Mouse (Mus musculus) forebrain, embryonic 15.5 days (tissue): ENCODE data around the gene Actc1. TPM values are rescaled to one million over a fixed set of nuclear protein-coding genes. Genes with fewer than 3 reads are reported as not detected.

ENCODE experiments used
- ATAC-seq: fragments of 200-750 bp; cut with Nextera tagmentation; replicated peaks from 2 replicates; pipeline ENCODE4 v1.8.0; 2017; ENCODE audit warnings: mild to moderate bottlenecking, moderate TSS enrichment, moderate library complexity
- H3K27ac ChIP-seq: fragments of 300-500 bp; sonication (generic); replicated peaks from 2 replicates; pipeline ENCODE4 v1.5.1; 2015; ENCODE audit warnings: mild to moderate bottlenecking, inconsistent platforms
- H3K27me3 ChIP-seq: fragments of 300-500 bp; sonication (generic); 2 replicates; pipeline ENCODE4 v1.6.1; 2015; ENCODE audit warnings: inconsistent platforms
- H3K36me3 ChIP-seq: fragments of 300-500 bp; sonication (generic); 2 replicates; pipeline ENCODE4 v1.6.1; 2015; ENCODE audit warnings: mild to moderate bottlenecking, inconsistent platforms
- H3K4me1 ChIP-seq: fragments of 300-500 bp; sonication (generic); 2 replicates; pipeline ENCODE4 v1.6.1; 2015; ENCODE audit warnings: inconsistent platforms
- H3K4me2 ChIP-seq: fragments of 300-500 bp; sonication (generic); replicated peaks from 2 replicates; pipeline ENCODE4 v1.6.1; 2015; ENCODE audit warnings: mild to moderate bottlenecking, inconsistent platforms
- H3K4me3 ChIP-seq: fragments of 300-500 bp; sonication (generic); 2 replicates; pipeline ENCODE4 v1.5.1; 2015; ENCODE audit warnings: mild to moderate bottlenecking, inconsistent platforms
- H3K9ac ChIP-seq: fragments of 300-500 bp; sonication (generic); replicated peaks from 2 replicates; pipeline ENCODE4 v1.6.1; 2015; ENCODE audit warnings: mild to moderate bottlenecking, inconsistent platforms
- H3K9me3 ChIP-seq: fragments of 300-500 bp; sonication (generic); 2 replicates; pipeline ENCODE4 v1.6.1; 2016; ENCODE audit warnings: inconsistent platforms
- WGBS: fragments of 180-500 bp; shearing (Covaris S2); methylation state at CpG from one replicate; pipeline ENCODE4 v1.1.7; 2015; ENCODE audit warnings: mixed read lengths; 5-methylcytosine and 5-hydroxymethylcytosine counted together
- polyA plus RNA-seq: library from polyadenylated mRNA; unstranded; fragments of >200 nt; fragmentation: Nextera tagmentation; extraction: Ambion mirVana; gene quantifications from 2 replicates; pipeline ENCODE4 v1.2.1, GENCODE M21; 2015

The Actc1 gene
- polyA plus RNA-seq, 1 experiment from 2014 or later, result 2.4 TPM

GRCm38 (mm10) chr2:114071876-114072275, 18.5 kb upstream of the Actc1 start:
- no peaks in the 10 kb centered on the region for H3K9me3 ChIP-seq
- H3K27ac ChIP-seq, result no peak overlapping the region
- no peak for ATAC-seq
- no peak overlapping the region for H3K4me3 ChIP-seq
- no peaks in the 10 kb centered on the region for H3K27me3 ChIP-seq
- H3K36me3 ChIP-seq, result no peaks in the 10 kb centered on the region
- H3K4me1 ChIP-seq, result no peaks in the 10 kb centered on the region
- no peak overlapping the region for H3K4me2 ChIP-seq
- H3K9ac ChIP-seq, result no peak overlapping the region
- 88% methylated on average over 2 of the region's 2 CpGs for WGBS

- Histone ChIP-seq H3K9me3 (no peaks in the 10 kb centered on the region), H3K36me3 (no peaks in the 10 kb centered on the region), H3K9ac (no peak overlapping the region), H3K4me1 (no peaks in the 10 kb centered on the region), H3K27me3 (no peaks in the 10 kb centered on the region), H3K27ac (no peak overlapping the region), H3K4me3 (no peak overlapping the region), H3K4me2 (no peak overlapping the region)
- WGBS, result 90% methylated on average over 3 of the region's 3 CpGs
- no peak for ATAC-seq
These were observed 12.9 kb upstream of the Actc1 start for GRCm38 (mm10) chr2:114066226-114066625.

- ATAC-seq, result no peak
- Histone ChIP-seq H3K27ac (no peak overlapping the region), H3K36me3 (no peaks in the 10 kb centered on the region), H3K9ac (no peak overlapping the region), H3K27me3 (no peaks in the 10 kb centered on the region), H3K4me2 (no peak overlapping the region), H3K4me3 (no peak overlapping the region), H3K9me3 (no peaks in the 10 kb centered on the region), H3K4me1 (no peaks in the 10 kb centered on the region)
- 76% methylated on average over 2 of the region's 2 CpGs for WGBS
These were observed 10.7 kb upstream of the Actc1 start for GRCm38 (mm10) chr2:114064004-114064403.

GRCm38 (mm10) chr2:114060071-114060591, 6.8 kb upstream of the Actc1 start:
- Histone ChIP-seq H3K9me3 (no peaks in the 10 kb centered on the region), H3K36me3 (no peaks in the 10 kb centered on the region), H3K4me2 (no peak overlapping the region), H3K27me3 (no peaks in the 10 kb centered on the region), H3K4me3 (no peak overlapping the region), H3K4me1 (0 out of 2 replicates have a peak, but pooled peaks cover 5% of the 10 kb centered on the region), H3K27ac (no peak overlapping the region), H3K9ac (no peak overlapping the region)
- ATAC-seq, result no peak
- 52% methylated on average over 6 of the region's 6 CpGs for WGBS

- WGBS, result 81% methylated on average over 1 of the region's 1 CpGs
- Histone ChIP-seq H3K27me3 (no peaks in the 10 kb centered on the region), H3K9me3 (no peaks in the 10 kb centered on the region), H3K4me2 (no peak overlapping the region), H3K9ac (no peak overlapping the region), H3K4me1 (0 out of 2 replicates have a peak, but pooled peaks cover 5% of the 10 kb centered on the region), H3K27ac (no peak overlapping the region), H3K4me3 (no peak overlapping the region), H3K36me3 (no peaks in the 10 kb centered on the region)
- no peak for ATAC-seq
These were observed 6.3 kb upstream of the Actc1 start for GRCm38 (mm10) chr2:114059608-114060007.

- no peak overlapping the region for H3K4me3 ChIP-seq
- no peaks in the 10 kb centered on the region for H3K9me3 ChIP-seq
- no peak overlapping the region for H3K27ac ChIP-seq
- WGBS, result 94% methylated on average over 10 of the region's 10 CpGs
- no peak for ATAC-seq
- H3K4me2 ChIP-seq, result no peak overlapping the region
- 0 out of 2 replicates have a peak, but pooled peaks cover 5% of the 10 kb centered on the region for H3K4me1 ChIP-seq
- H3K9ac ChIP-seq, result no peak overlapping the region
- no peaks in the 10 kb centered on the region for H3K27me3 ChIP-seq
- H3K36me3 ChIP-seq, result no peaks in the 10 kb centered on the region
These were observed 5.0 kb upstream of the Actc1 start for GRCm38 (mm10) chr2:114058226-114058796.

GRCm38 (mm10) chr2:114057303-114057853, 4.0 kb upstream of the Actc1 start:
- Histone ChIP-seq H3K36me3 (no peaks in the 10 kb centered on the region), H3K27me3 (no peaks in the 10 kb centered on the region), H3K4me1 (0 out of 2 replicates have a peak, but pooled peaks cover 5% of the 10 kb centered on the region), H3K4me3 (no peak overlapping the region), H3K9ac (no peak overlapping the region), H3K27ac (no peak overlapping the region), H3K4me2 (no peak overlapping the region), H3K9me3 (no peaks in the 10 kb centered on the region)
- WGBS, result 22% methylated on average over 10 of the region's 10 CpGs
- ATAC-seq, result peak; percentile 60

- 87% methylated on average over 4 of the region's 4 CpGs for WGBS
- H3K9ac ChIP-seq, result no peak overlapping the region
- no peak overlapping the region for H3K27ac ChIP-seq
- no peaks in the 10 kb centered on the region for H3K9me3 ChIP-seq
- 0 out of 2 replicates have a peak, but pooled peaks cover 5% of the 10 kb centered on the region for H3K4me1 ChIP-seq
- no peak overlapping the region for H3K4me2 ChIP-seq
- H3K4me3 ChIP-seq, result no peak overlapping the region
- ATAC-seq, result no peak
- H3K27me3 ChIP-seq, result no peaks in the 10 kb centered on the region
- H3K36me3 ChIP-seq, result no peaks in the 10 kb centered on the region
These were observed 781 bp upstream of the Actc1 start for GRCm38 (mm10) chr2:114054129-114054528.

GRCm38 (mm10) chr2:114051871-114052241, 1.5 kb downstream of the Actc1 start:
- no peak overlapping the region for H3K27ac ChIP-seq
- WGBS, result 89% methylated on average over 14 of the region's 14 CpGs
- H3K9me3 ChIP-seq, result no peaks in the 10 kb centered on the region
- no peaks in the 10 kb centered on the region for H3K36me3 ChIP-seq
- H3K4me2 ChIP-seq, result no peak overlapping the region
- H3K4me1 ChIP-seq, result 0 out of 2 replicates have a peak, but pooled peaks cover 3% of the 10 kb centered on the region
- no peak overlapping the region for H3K4me3 ChIP-seq
- no peak overlapping the region for H3K9ac ChIP-seq
- H3K27me3 ChIP-seq, result no peaks in the 10 kb centered on the region
- ATAC-seq, result no peak

- Histone ChIP-seq H3K4me2 (no peak overlapping the region), H3K27ac (no peak overlapping the region), H3K27me3 (no peaks in the 10 kb centered on the region), H3K9me3 (no peaks in the 10 kb centered on the region), H3K4me1 (0 out of 2 replicates have a peak, but pooled peaks cover 3% of the 10 kb centered on the region), H3K36me3 (no peaks in the 10 kb centered on the region), H3K4me3 (no peak overlapping the region), H3K9ac (no peak overlapping the region)
- ATAC-seq, result no peak
- WGBS, result 92% methylated on average over 7 of the region's 7 CpGs
These were observed 2.1 kb downstream of the Actc1 start for GRCm38 (mm10) chr2:114051111-114051870.

GRCm38 (mm10) chr2:114050150-114050549, 3.2 kb downstream of the Actc1 start:
- H3K27ac ChIP-seq, result no peak overlapping the region
- H3K36me3 ChIP-seq, result no peaks in the 10 kb centered on the region
- no peak overlapping the region for H3K9ac ChIP-seq
- 94% methylated on average over 7 of the region's 7 CpGs for WGBS
- no peaks in the 10 kb centered on the region for H3K27me3 ChIP-seq
- H3K4me1 ChIP-seq, result 0 out of 2 replicates have a peak, but pooled peaks cover 3% of the 10 kb centered on the region
- no peak for ATAC-seq
- no peak overlapping the region for H3K4me2 ChIP-seq
- no peaks in the 10 kb centered on the region for H3K9me3 ChIP-seq
- no peak overlapping the region for H3K4me3 ChIP-seq

GRCm38 (mm10) chr2:114049372-114049771, 4.0 kb downstream of the Actc1 start:
- H3K36me3 ChIP-seq, result no peaks in the 10 kb centered on the region
- no peaks in the 10 kb centered on the region for H3K27me3 ChIP-seq
- no peak overlapping the region for H3K27ac ChIP-seq
- WGBS, result 98% methylated on average over 7 of the region's 7 CpGs
- no peak overlapping the region for H3K4me2 ChIP-seq
- no peak overlapping the region for H3K4me3 ChIP-seq
- H3K4me1 ChIP-seq, result 0 out of 2 replicates have a peak, but pooled peaks cover 3% of the 10 kb centered on the region
- no peak overlapping the region for H3K9ac ChIP-seq
- no peaks in the 10 kb centered on the region for H3K9me3 ChIP-seq
- ATAC-seq, result no peak
